Mouse (Mus musculus) WW6 (cell line): ENCODE data around the gene Bckdhb.
"Not testable (repeated sequence)": the region's sequence is repeated elsewhere in the genome, so short reads cannot be mapped to it uniquely, and the experiment has no call there.

Experiments used
- DNase-seq: peaks from one replicate; pipeline ENCODE4 v3.0.0-alpha.2; 2013; ENCODE audit warnings: low read depth, low spot score

The Bckdhb gene

DNA sequence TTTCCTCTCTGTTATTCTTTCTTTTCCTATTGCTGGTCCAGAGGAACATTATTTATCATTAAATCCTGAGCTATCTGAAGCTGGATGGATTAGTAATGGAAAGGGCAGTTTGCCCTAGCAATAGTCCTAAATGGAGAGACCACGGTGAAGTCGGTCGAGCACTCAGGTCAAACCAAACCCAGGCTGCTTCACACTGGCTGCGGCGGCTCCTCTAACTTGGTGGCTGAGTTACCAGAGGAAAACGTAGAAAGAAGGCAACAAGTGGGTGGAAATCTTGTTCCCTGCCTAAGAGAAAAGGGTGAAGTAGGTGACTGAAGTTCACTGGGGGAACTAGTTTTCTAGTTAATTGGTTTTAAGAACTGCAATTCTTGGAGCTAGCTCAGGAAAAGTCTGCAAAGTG, 119.2 kb downstream of the Bckdhb start:
- no peak for DNase-seq

- DNase-seq = no peak
Observed at GRCm38 (mm10) chr9:84045632-84046031, 120.7 kb downstream of the Bckdhb start.

DNA sequence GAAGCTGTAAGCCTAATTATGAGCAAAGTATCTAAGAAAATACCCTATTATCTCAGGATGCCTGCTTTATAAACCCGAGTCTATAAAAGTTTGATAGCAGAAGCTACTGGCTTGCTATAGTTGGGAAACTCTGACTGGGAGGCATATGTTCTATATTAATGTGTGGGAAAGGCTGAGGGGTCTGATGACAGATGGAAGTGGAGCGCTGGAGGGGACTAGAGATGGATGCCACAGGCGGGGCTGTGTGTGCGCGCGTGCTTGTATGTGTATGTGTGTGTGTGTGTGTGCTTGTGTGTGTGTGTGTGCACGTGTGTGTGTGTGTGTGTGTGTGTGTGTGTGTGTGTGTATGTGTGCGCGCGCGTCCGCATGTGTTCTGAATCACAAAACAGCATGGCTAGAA, 121.4 kb downstream of the Bckdhb start:
- DNase-seq = no peak

DNA sequence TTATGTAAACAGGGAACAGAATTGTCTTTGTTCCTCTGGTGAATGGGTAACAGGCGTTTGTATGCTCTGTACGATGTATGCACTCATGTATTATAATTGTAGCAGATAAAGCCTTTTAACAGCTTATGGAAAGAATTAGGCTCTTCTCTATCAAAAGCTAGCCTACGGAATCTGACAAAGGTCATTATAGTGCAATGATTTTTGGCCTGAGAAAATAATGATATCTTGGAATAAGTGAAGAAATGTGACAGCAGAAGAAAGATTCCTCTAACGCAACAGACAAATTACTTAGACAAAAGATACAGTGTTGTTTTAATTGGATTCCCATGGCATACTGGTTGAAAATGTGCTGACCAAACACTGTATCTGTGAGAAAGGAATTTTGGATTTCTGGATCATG, 122.0 kb downstream of the Bckdhb start:
- no peak for DNase-seq

DNA sequence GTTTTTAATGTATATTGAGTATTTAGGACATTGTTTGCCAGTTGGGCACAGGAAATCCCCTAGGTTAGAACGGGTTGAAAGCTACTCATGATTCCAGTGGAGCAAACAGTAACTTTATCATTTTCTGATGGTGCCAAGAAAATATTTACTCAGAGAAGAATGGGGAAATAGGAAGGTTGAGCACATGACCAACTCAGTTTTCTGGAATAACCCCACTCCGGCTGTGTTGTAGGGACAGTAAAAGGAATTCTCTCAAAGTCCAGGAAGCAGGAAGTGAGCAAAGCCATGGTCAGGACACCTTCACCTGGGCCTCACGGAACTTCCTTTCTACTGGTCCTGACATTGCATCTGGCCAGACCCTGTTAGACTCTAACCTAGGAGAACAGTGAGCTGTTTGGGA, 122.5 kb downstream of the Bckdhb start:
- no peak for DNase-seq

GRCm38 (mm10) chr9:84049142-84049541, 124.2 kb downstream of the Bckdhb start:
- no peak for DNase-seq

DNA sequence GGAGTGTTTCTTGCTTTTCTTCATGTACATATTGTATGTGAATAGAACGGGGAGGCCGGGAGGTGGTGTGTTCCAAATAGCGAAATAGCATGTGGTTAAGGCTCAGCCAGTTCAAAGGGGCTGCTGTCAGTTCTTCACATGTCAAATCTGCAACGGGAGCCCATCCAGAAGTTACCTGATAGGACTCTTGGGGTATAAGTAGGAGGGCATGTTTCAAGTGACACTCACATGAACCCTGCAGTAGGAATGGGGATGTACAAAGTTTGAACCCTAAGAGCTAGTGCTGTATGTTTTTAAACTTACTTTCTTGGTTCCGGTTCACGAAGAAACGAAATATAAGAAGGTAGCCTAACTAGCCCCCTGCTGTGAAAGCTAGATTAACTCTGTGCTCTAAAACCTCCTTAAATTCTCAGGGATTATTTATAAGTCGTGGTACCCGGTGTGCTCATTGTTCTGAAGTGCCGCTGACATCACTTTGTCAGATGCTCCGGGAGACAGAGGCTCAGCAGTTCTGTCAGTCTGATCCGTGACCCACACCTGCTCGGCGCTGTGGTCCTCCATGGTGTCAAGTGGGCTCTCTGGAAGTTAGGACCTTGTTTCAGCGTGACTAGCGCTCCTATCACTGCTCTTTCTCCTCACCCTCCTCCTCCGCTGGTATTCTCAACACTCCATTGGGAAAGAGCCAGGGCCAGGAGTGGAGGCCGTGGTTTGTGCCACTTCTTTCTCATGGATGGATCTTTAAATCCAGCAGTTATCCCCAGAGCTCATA, 126.1 kb downstream of the Bckdhb start:
- DNase-seq = no peak

- no peak for DNase-seq
Observed at GRCm38 (mm10) chr9:84055125-84055807, 130.3 kb downstream of the Bckdhb start.

DNA sequence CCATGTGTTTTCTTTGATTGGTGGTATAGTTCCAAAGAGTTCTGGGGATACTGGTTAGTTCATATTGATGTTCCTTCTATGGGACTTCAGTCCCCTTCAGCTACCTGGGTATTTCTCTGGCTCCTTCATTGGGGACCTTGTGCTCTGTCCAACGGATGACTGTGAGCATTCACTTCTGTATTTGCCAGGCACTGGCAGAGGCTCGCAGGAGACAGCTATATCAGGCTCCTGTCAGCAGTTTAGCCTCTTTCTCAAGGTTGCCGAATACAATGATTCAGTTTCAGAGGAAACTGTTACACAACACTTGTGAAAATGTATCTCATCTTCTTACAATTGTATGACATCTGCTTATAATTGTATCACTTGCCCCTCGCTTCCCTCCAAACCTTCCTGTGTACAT, 135.8 kb downstream of the Bckdhb start:
- DNase-seq = not testable (repeated sequence)

DNA sequence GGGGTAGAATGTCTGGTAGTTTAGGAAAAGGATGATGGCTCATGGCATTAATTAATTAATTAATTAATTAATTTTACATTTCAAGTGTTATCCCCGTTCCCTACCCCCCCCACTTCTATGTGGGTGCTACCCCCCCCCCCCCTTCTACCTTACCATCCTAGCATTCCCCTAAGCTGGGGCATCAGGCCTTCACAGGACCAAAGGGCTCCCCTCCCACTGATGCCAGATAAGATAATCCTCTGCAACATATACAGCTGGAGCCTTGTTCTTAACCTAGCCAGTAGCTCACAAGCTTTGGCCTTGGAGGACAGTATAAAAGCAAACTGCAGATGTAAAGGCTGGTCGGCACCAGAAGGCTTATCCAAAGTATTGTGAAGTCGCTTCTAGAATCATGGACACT, 138.7 kb downstream of the Bckdhb start:
- no peak for DNase-seq

DNA sequence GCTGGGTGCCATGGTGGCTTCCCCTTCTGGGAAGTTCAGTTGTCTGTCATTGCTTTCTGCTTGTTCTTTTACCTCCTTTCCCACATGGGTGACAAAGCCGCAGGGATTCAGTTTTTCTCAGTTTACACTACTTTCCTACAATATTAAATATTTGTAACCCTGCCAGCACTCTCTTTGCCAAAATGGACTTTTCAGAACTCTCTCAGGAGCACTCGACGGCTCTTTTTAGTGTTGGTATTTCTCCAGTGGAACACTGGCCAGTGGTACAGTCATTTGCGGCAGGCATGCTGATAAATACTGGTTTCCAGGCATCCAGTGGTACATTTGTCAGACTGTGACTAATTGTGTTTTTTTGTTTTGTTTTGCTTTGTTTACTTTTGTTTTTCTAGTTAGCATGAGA, 139.2 kb downstream of the Bckdhb start:
- DNase-seq = no peak

- DNase-seq = no peak
Observed at GRCm38 (mm10) chr9:84070247-84070646, 145.3 kb downstream of the Bckdhb start.

DNA sequence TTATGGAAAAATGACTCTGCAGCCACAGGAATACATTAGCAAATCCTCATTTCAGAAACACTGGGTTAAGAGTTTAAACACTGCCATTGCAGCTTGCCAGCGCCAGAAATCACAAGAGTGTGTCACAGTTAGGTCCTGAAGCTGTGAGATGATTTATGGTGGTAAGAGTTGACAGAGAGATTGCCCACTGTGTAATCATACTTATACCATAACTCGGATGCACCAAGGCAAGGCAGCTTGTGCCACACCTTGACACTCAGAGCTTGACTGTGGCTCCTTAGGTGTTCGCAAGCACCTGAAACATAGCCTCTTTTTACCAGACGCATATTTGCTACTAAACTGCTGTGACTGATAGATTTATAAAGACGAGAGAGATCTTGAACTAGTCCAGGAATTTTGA, 145.8 kb downstream of the Bckdhb start:
- no peak for DNase-seq

- DNase-seq = no peak
Observed at GRCm38 (mm10) chr9:84072534-84072933, 147.6 kb downstream of the Bckdhb start.

DNA sequence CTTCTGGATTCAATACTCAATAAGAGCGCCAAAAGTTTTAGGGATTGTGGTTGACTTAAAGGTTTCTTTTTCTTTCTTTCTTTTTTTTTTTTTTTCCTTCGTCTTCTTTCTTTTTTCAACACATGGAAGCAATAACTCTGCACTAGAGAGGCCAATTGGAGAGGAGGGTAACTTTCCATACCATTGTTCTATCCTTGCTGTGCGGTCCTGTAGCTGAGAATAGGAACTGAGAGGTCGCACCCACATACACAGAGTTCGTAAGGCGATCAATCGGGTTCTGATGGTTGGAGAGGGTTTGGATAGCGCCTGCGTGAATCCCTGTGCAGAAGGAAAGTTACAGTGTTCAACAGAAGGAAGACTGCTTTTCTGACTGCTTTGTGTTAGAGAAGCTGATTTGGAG, 148.3 kb downstream of the Bckdhb start:
- DNase-seq = no peak

DNA sequence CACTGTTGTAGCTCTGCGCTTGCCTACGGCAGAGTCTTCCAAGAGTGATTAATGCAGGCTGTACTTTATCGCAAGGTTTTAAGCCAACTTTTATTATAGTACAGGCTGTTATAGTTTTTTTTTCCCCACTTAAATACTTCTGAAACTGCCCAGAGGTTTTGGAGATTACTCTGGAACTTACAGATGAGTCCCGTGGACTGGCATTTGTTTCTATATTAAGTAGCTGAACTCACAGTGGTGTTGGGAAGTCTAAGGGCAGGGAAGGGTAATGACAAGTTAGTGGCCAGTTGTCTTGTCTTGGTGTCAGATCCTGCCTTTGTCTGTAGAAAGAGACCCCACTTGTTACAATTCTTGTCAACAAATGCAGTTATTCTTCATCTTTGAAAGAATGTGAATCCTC, 158.6 kb downstream of the Bckdhb start:
- DNase-seq = no peak

- no peak for DNase-seq
Observed at GRCm38 (mm10) chr9:84084686-84085085, 159.7 kb downstream of the Bckdhb start.

DNA sequence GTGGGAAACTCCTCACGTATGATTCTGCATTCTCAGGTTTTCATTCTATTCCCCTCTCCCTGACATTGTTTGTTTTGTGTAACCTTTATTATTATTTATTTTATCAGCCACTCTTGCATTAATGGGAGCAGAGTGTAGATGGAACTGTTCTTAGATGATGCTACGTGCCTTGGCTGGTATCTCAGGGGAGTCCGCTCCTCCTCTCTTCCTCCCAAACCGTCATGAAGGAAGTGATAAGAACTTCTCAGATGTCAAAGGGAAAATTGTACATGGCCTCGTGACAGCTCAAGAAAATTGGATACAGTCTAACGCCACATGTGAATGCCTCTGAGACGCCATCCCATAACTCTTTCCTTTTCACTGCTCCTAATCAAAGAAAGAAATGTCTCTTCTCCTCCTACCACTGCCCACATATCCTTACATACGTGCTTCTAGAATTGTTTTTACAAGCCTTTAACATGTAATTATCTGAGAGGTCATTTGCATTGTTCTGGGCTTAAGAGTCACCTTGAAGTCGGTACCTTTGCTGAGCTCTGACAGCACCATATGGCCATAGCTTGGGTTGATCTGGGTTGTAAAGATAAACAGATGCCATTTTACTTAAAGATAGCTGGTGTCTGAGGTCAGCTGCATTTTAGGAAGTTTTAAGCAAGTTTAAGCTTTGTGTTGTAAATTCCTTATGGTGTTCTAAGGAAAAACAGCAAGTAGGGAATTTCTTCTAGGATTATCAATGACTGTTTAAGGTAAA, 165.5 kb downstream of the Bckdhb start:
- no peak for DNase-seq

DNA sequence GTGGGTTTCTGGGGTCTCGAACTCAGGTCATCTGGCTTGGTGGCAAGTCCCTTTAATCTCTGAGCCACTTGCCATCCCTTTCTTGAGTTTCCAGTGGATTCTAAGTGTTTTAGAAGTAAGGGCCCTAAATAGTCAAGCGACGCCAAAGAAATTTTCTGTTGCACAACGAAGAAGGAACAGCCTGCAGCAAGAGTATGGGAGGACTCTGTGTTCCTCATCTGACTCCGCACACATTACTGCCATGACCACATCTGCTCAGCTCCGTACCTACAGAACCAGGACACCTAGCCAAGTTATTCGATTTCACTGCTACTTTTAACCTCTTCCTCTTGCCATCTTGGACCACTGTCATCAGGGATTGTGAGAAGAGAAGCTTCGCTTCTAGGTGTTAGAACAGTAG, 168.0 kb downstream of the Bckdhb start:
- DNase-seq = no peak

DNA sequence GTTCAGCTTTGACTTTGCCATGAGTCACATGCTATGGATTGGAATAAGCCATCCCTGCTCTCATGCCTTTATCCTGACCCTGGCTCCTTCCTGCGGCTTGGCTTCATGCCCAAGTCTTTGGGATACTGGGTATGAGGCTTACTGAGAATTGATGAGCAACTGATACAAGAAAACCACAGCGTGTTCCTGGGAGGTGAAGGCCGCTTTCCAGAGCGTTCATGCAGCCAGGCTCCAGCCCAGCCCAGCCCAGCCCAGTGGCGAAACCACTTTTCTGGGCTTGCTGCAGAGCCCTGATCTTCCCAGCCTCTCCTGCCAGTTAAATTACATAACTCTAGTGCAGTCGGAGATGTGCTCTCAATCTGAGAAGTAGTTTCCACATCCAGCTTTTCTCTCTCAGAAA, 169.2 kb downstream of the Bckdhb start:
- DNase-seq = no peak

DNA sequence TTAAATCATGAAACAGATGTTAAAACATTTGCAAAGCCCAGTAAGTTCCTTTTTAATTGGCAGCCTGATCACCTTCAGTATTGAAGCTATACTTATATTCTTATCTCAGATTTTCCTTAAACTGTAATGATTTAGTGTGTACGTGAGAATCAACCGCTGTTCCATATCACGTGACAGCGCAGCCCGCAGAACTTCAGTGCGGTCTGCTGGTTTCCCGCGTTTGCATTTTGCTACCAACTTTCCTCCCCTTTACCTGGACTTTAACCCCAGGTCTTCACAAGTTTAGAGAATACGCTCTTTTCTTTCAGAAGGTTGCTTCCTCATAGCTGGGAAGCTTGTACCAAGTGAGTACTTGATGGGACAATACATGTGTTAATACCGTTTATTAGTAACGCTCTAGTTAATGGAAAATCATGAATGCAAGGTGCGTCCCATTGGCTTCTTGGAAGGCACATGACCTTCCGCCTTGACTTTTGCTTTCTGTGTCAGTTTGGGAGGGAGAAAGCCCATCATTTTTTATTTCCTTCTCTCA, 171.6 kb downstream of the Bckdhb start:
- DNase-seq = no peak

DNA sequence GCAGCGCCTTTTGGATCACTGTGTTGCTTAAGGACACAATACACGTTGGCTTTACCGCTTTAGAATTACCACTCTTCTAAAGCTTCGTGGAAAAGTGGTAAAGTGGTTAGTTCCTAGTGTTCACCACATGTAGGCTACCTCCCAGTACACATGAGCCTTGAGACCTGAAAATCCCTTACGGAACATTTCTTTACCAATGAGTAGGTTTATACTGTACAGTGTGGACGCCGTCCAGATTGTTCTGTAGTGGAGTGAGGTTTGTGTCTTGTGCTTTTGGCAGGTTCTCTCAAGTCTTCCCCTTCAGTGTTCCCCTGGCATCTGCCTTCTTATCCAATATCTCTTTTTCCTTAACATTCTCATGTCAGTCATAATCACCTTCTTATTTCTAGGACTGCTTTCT, 178.4 kb downstream of the Bckdhb start:
- DNase-seq = no peak
